Mouse (Mus musculus): ENCODE data around the gene Slc51b. TPM values are rescaled to one million over a fixed set of nuclear protein-coding genes. Genes with fewer than 3 reads are reported as not detected.

The Slc51b gene
- polyA plus RNA-seq, 1 experiment from 2014 or later: not detected

GRCm38 (mm10) chr9:65444692-65445091 lies 21.9 kb upstream of the Slc51b start:
- Histone ChIP-seq H3K27me3 (replicated peaks; ENCODE audit: control insufficient read depth, insufficient read depth, low read length) (no peaks in the 10 kb centered on the region), H3K4me2 (ENCODE audit: low read length) (no peak overlapping the region), H3K9ac (ENCODE audit: low read length) (no peak overlapping the region), H3K36me3 (ENCODE audit: control insufficient read depth, insufficient read depth, low read length) (peaks cover 77% of the 10 kb centered on the region), H3K4me3 (ENCODE audit: low read depth, low read length) (no peak overlapping the region), H3K27ac (ENCODE audit: low read depth, low read length) (no peak overlapping the region), H3K9me3 (replicated peaks; ENCODE audit: control insufficient read depth, low read length) (no peaks in the 10 kb centered on the region), H3K4me1 (ENCODE audit: control insufficient read depth, insufficient read depth, low read length) (no peaks in the 10 kb centered on the region)
- WGBS: 96% methylated on average over 4 of the region's 4 CpGs
- ATAC-seq (no peak), DNase-seq (ENCODE audit: low spot score) (no peak)

DNA sequence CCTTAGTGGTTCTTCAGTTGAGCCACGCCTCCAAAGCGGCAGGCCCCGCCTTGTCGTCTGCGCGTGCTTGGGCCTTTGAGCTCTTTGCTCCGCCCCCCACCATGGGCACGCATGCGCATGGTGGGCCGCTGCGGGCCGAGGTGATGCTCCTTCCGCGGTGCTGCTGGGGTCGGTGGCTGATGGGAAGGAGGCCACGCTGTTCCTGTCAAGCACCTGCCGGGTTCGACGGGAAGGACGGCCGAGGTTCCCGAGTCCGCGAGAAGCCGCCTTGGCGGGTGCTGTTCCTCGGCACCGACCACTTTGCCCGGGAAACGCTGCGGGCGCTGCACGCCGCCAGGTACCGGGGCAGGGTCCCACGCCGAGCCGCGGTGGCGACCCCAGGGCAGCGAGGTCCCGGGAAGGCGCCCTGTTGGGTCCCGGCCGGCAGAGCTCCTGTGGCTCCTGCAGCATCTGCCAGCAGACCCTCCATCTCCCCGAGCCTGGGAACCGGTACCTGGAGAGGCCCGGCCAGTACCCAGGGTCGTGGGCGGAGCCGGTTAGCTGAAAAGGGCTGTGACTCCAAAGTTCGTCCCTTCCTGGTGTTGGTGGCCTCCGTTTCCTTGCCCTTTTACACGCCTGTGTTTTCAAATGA lies 13.0 kb upstream of the Slc51b start, which contains the start of gene Mtfmt:
TSS of gene Mtfmt (plus strand) at position 112 of the 631 bp plus-strand sequence.
- Histone ChIP-seq H3K4me2 (ENCODE audit: low read length) (peak within 1 kb of the TSS; percentile 67), H3K27ac (ENCODE audit: low read depth, low read length) (no peak within 1 kb of the TSS; the same call in 1 of the 2 replicates), H3K36me3 (ENCODE audit: control insufficient read depth, insufficient read depth, low read length) (peaks cover 10% of the 10 kb centered on the region), H3K9me3 (replicated peaks; ENCODE audit: control insufficient read depth, low read length) (no peaks in the 10 kb centered on the region), H3K9ac (ENCODE audit: low read length) (peak within 1 kb of the TSS; percentile 90), H3K27me3 (replicated peaks; ENCODE audit: control insufficient read depth, insufficient read depth, low read length) (no peaks in the 10 kb centered on the region), H3K4me1 (ENCODE audit: control insufficient read depth, insufficient read depth, low read length) (peaks cover 4% of the 10 kb centered on the region; the same call in 1 of the 2 replicates), H3K4me3 (ENCODE audit: low read depth, low read length) (peak within 1 kb of the TSS; percentile 94)
- peak; percentile 93 for ATAC-seq
- peak; percentile 97 for DNase-seq (ENCODE audit: low spot score)
- WGBS: under 1% methylated on average over 54 of the region's 54 CpGs

GRCm38 (mm10) chr9:65435211-65435610 lies 12.5 kb upstream of the Slc51b start:
- H3K9ac ChIP-seq (ENCODE audit: low read length): no peak overlapping the region
- H3K4me3 ChIP-seq (ENCODE audit: low read depth, low read length): peak overlapping the region; percentile 94; the same call in 1 of the 2 replicates
- no peaks in the 10 kb centered on the region for H3K27me3 ChIP-seq (replicated peaks; ENCODE audit: control insufficient read depth, insufficient read depth, low read length)
- H3K27ac ChIP-seq (ENCODE audit: low read depth, low read length): no peak overlapping the region
- peaks cover 4% of the 10 kb centered on the region; the same call in 1 of the 2 replicates for H3K4me1 ChIP-seq (ENCODE audit: control insufficient read depth, insufficient read depth, low read length)
- WGBS: 67% methylated on average over 4 of the region's 4 CpGs
- H3K36me3 ChIP-seq (ENCODE audit: control insufficient read depth, insufficient read depth, low read length): peaks cover 4% of the 10 kb centered on the region
- DNase-seq (ENCODE audit: low spot score) (no peak), ATAC-seq (peak; percentile 32)
- H3K9me3 ChIP-seq (replicated peaks; ENCODE audit: control insufficient read depth, low read length): no peaks in the 10 kb centered on the region
- no peak overlapping the region for H3K4me2 ChIP-seq (ENCODE audit: low read length)

DNA sequence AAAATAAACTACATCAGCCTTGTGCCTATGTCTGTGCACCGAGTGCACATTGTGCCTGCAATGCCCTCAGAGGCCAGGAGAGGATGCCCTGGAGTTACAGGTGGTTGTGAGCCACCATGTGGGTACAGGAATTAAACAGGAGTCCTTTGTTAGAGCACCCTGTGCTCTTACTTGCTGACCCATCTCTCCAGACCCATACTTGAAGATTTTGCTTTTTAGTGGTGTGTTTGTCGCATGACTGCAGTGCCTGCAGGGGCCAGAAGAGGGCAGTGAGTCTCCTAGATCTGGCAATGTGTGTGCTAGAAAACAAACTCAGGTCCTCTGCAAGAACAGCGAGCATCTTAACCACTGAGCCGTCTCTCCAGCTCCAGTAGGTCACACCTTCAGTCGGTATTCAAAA lies 11.4 kb upstream of the Slc51b start:
- peak; percentile 14 for DNase-seq (ENCODE audit: low spot score)
- no peaks in the 10 kb centered on the region for H3K9me3 ChIP-seq (replicated peaks; ENCODE audit: control insufficient read depth, low read length)
- ATAC-seq: no peak
- no peaks in the 10 kb centered on the region for H3K27me3 ChIP-seq (replicated peaks; ENCODE audit: control insufficient read depth, insufficient read depth, low read length)
- no peak overlapping the region for H3K27ac ChIP-seq (ENCODE audit: low read depth, low read length)
- no peak overlapping the region for H3K4me2 ChIP-seq (ENCODE audit: low read length)
- 66% methylated on average over 5 of the region's 5 CpGs for WGBS
- H3K4me1 ChIP-seq (ENCODE audit: control insufficient read depth, insufficient read depth, low read length): peaks cover 4% of the 10 kb centered on the region; the same call in 1 of the 2 replicates
- H3K9ac ChIP-seq (ENCODE audit: low read length): no peak overlapping the region
- H3K4me3 ChIP-seq (ENCODE audit: low read depth, low read length): no peak overlapping the region
- no peaks in the 10 kb centered on the region for H3K36me3 ChIP-seq (ENCODE audit: control insufficient read depth, insufficient read depth, low read length)

- peak; percentile 86 for DNase-seq (ENCODE audit: low spot score)
- WGBS: under 1% methylated on average over 3 of the region's 3 CpGs
- no peaks in the 10 kb centered on the region for H3K9me3 ChIP-seq (replicated peaks; ENCODE audit: control insufficient read depth, low read length)
- no peaks in the 10 kb centered on the region for H3K27me3 ChIP-seq (replicated peaks; ENCODE audit: control insufficient read depth, insufficient read depth, low read length)
- no peak for ATAC-seq
- H3K4me1 ChIP-seq (ENCODE audit: control insufficient read depth, insufficient read depth, low read length): peaks cover 4% of the 10 kb centered on the region; the same call in 1 of the 2 replicates
- no peak overlapping the region for H3K4me2 ChIP-seq (ENCODE audit: low read length)
- no peaks in the 10 kb centered on the region for H3K36me3 ChIP-seq (ENCODE audit: control insufficient read depth, insufficient read depth, low read length)
- no peak overlapping the region for H3K4me3 ChIP-seq (ENCODE audit: low read depth, low read length)
- H3K27ac ChIP-seq (ENCODE audit: low read depth, low read length): no peak overlapping the region
- H3K9ac ChIP-seq (ENCODE audit: low read length): no peak overlapping the region
These were observed 9.5 kb upstream of the Slc51b start for GRCm38 (mm10) chr9:65432236-65432635.

GRCm38 (mm10) chr9:65430921-65431320 lies 8.2 kb upstream of the Slc51b start:
- no peak for DNase-seq (ENCODE audit: low spot score)
- H3K27me3 ChIP-seq (replicated peaks; ENCODE audit: control insufficient read depth, insufficient read depth, low read length): no peaks in the 10 kb centered on the region

GRCm38 (mm10) chr9:65430401-65430800 lies 7.6 kb upstream of the Slc51b start:
- H3K27me3 ChIP-seq (replicated peaks; ENCODE audit: control insufficient read depth, insufficient read depth, low read length): no peaks in the 10 kb centered on the region
- H3K36me3 ChIP-seq (ENCODE audit: control insufficient read depth, insufficient read depth, low read length): no peaks in the 10 kb centered on the region
- H3K4me3 ChIP-seq (ENCODE audit: low read depth, low read length): no peak overlapping the region
- no peaks in the 10 kb centered on the region for H3K4me1 ChIP-seq (ENCODE audit: control insufficient read depth, insufficient read depth, low read length)
- H3K4me2 ChIP-seq (ENCODE audit: low read length): no peak overlapping the region
- ATAC-seq (no peak), DNase-seq (ENCODE audit: low spot score) (no peak)
- H3K9ac ChIP-seq (ENCODE audit: low read length): no peak overlapping the region
- H3K9me3 ChIP-seq (replicated peaks; ENCODE audit: control insufficient read depth, low read length): no peaks in the 10 kb centered on the region
- H3K27ac ChIP-seq (ENCODE audit: low read depth, low read length): no peak overlapping the region

More at GRCm38 (mm10) chr9:65430921-65431320, 8.2 kb upstream of the Slc51b start:
- Histone ChIP-seq H3K4me1 (ENCODE audit: control insufficient read depth, insufficient read depth, low read length) (no peaks in the 10 kb centered on the region), H3K9ac (ENCODE audit: low read length) (no peak overlapping the region), H3K9me3 (replicated peaks; ENCODE audit: control insufficient read depth, low read length) (no peaks in the 10 kb centered on the region), H3K36me3 (ENCODE audit: control insufficient read depth, insufficient read depth, low read length) (no peaks in the 10 kb centered on the region), H3K27ac (ENCODE audit: low read depth, low read length) (no peak overlapping the region), H3K4me3 (ENCODE audit: low read depth, low read length) (no peak overlapping the region), H3K4me2 (ENCODE audit: low read length) (no peak overlapping the region)
- no peak for ATAC-seq
- WGBS: 91% methylated on average over 5 of the region's 5 CpGs

- H3K4me1 ChIP-seq (ENCODE audit: control insufficient read depth, insufficient read depth, low read length): no peaks in the 10 kb centered on the region
- whole genome bisulfite sequencing: 87% methylated on average over 5 of the region's 5 CpGs
These were observed 5.2 kb upstream of the Slc51b start for GRCm38 (mm10) chr9:65428003-65428402.

DNA sequence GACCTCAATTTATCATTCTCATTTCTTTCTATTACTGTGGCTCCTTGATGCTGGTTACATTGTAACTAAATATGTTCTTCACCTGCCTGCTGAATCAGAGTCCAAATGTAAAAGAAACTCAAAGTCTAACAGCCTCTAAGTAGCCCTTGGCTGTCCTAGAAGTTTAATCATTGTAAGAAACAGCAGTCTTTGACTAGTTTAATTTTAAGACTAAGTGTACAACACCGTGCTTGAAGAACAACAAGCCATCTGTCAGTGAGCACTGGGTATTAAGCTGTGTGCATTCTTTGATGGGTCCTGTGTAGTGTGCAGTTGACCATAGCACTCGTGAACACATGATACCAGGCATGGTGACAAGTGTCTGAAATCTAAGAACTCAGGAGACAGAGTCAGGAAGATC lies 4.8 kb upstream of the Slc51b start:
- Histone ChIP-seq H3K27me3 (replicated peaks; ENCODE audit: control insufficient read depth, insufficient read depth, low read length) (no peaks in the 10 kb centered on the region), H3K9ac (ENCODE audit: low read length) (no peak overlapping the region), H3K27ac (ENCODE audit: low read depth, low read length) (no peak overlapping the region), H3K9me3 (replicated peaks; ENCODE audit: control insufficient read depth, low read length) (no peaks in the 10 kb centered on the region), H3K4me1 (ENCODE audit: control insufficient read depth, insufficient read depth, low read length) (no peaks in the 10 kb centered on the region), H3K4me3 (ENCODE audit: low read depth, low read length) (no peak overlapping the region), H3K4me2 (ENCODE audit: low read length) (no peak overlapping the region), H3K36me3 (ENCODE audit: control insufficient read depth, insufficient read depth, low read length) (no peaks in the 10 kb centered on the region)
- WGBS: 71% methylated on average over 2 of the region's 2 CpGs
- DNase-seq (ENCODE audit: low spot score) (no peak), ATAC-seq (no peak)

More at GRCm38 (mm10) chr9:65428003-65428402, 5.2 kb upstream of the Slc51b start:
- H3K9me3 ChIP-seq (replicated peaks; ENCODE audit: control insufficient read depth, low read length): no peaks in the 10 kb centered on the region
- no peaks in the 10 kb centered on the region for H3K36me3 ChIP-seq (ENCODE audit: control insufficient read depth, insufficient read depth, low read length)
- no peak for DNase-seq (ENCODE audit: low spot score)
- no peak overlapping the region for H3K4me2 ChIP-seq (ENCODE audit: low read length)
- ATAC-seq: no peak
- no peak overlapping the region for H3K9ac ChIP-seq (ENCODE audit: low read length)
- H3K27ac ChIP-seq (ENCODE audit: low read depth, low read length): no peak overlapping the region
- no peak overlapping the region for H3K4me3 ChIP-seq (ENCODE audit: low read depth, low read length)
- no peaks in the 10 kb centered on the region for H3K27me3 ChIP-seq (replicated peaks; ENCODE audit: control insufficient read depth, insufficient read depth, low read length)

All from forebrain, embryonic 14.5 days (tissue).